Mouse (Mus musculus) 3T3-L1 (cell line): ENCODE results near the gene Pi4k2a.
"Not testable (repeated sequence)": the region's sequence is repeated elsewhere in the genome, so short reads cannot be mapped to it uniquely, and the experiment has no call there.

Experiments used
- DNase-seq: peaks from one replicate; pipeline ENCODE4 v3.0.0-alpha.2; 2015; ENCODE audit warnings: low read depth, low spot score

The Pi4k2a gene

DNA sequence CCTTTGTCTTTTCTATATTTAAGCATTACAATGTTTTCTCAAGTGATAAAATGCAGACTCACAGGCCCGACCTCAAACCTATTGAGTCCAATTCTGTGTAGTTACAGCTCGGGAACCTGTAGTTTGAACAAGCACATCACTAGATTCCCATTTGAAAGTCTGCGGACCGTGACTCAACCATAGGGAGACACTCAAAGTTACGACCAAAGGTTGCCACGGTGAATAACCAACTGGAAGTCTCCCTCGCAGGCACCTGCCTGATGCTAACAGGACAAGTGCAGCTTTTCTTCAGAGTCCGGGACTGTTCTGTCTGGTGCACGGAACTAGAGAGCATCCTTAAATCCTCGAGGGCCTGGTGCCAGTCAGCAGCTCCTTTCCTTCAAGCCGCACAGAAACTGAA, 9.8 kb upstream of the Pi4k2a start:
- no peak for DNase-seq

DNA sequence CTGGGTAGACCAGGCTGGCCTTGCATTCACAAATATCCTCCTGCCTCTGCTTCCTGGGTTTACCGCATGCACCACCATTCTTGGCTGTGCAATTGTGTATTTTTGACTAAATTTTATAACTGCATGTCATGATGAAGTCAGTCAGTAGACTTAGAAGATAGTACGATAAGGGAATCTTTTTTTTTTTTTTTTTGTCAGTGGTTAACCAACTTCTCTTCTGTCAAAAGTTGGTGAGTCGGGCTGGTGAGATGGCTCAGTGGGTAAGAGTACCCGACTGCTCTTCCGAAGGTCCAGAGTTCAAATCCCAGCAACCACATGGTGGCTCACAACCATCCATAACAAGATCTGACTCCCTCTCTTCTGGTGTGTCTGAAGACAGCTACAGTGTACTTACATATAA, 8.7 kb upstream of the Pi4k2a start:
- not testable (repeated sequence) for DNase-seq

DNA sequence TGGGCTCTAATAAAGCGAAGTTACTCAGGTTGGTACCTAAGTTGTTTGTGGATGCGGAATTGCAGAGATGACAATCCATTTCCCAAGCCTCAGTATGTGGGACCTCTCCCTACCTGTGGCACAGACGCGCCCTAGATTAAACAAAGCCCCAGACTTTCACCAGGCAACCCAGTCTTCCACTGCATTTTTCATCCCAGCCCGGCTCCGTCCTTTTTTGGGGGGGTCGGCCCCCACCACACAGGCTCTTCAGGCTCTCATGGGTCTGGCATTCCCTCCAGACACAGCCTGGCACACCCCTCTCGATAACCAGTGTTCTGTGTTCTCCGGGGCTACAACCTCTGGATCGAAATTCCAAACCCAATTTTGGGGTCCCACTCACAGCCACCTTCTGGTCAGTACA, 4.6 kb upstream of the Pi4k2a start:
- no peak for DNase-seq

DNA sequence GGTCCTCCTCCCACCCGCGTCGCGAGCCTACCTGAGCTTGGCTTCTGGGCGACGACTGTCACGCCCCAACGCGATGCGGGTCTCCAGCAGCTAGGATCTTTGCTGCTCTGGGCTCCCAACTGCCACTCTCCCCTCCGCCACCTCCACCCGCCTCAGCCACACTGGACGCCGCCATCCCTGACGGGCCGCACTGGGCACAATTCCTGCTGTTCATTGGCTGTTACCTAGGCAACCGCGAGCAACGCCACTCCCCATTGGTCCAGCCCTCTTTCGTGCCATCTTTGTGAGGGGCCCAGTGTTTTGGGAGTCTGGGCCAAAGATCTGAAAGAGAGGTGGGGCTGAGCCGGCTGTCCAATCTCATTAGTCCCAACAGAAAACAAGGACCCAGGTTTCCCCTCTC, 4.1 kb upstream of the Pi4k2a start, which contains the start of gene Morn4:
Morn4 (minus strand) TSS at position 192 of the 400 bp plus-strand sequence.
- DNase-seq, result peak; percentile 97

DNA sequence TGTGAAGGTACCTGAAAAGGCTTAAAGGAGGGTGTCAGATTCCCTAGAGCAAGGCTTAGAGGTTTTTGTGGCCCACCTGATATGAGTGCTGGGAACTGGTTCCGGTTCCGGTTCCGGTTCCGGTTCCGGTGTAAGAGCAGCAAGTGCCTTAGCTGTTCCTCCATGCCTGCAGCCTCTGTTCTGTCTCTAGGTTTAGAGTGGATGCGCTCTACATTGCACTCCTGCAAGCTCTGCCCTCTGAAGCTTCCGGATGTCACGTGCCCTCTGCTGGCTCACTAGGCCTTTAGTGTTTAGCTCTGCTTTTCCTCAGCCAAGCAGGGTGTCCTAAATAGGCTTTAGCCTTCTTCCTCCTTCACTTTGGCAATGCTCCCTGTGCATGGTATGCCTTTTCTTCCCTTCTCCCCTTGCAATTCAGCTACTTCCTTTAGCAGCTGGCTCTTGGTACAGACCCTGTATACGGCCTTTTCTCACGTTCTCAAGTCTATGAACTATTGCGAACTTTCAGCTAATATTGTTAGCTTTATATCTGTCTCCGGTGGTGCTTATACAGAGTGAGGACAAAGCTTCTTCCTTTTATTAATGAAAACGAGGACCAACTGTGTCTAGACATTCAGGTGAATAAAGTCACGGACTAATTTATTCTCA, 1.0 kb upstream of the Pi4k2a start:
- DNase-seq, result peak; percentile 66

DNA sequence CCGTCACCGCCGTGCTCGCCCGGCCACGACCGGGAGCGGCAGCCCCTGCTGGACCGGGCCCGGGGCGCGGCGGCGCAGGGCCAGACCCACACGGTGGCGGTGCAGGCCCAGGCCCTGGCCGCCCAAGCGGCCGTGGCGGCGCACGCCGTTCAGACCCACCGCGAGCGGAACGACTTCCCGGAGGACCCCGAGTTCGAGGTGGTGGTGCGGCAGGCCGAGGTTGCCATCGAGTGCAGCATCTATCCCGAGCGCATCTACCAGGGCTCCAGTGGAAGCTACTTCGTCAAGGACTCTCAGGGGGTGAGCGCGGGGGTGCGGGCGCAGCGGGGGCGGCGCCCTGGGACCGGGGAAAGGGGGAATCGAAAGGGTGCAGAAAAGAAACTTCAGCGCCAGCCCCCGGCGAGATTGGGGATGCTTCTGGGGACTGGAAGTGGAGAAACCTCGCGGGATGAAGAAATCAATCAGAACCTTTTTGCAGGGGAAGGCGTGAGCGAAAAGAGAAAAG, 419 bp downstream of the Pi4k2a start:
- DNase-seq, result peak; percentile 78

DNA sequence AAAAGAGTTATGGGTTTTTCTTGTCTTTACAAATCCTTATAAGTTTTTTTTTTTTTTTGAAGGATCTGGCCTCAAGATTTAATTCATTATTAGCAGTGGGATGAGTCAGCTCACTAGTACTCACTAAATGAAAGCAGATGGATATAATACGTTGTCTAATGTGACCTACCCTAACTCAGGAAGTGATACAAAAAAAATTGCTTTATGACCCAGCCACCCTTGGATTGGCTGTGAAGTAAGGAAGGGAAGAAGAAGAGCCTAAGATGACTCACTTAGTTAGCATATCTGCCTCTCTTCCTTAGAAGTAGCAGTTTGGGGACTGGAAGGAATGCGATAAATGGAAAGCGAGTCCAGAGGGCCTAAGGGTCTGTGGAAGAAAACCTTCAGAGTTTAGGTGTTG, 9.1 kb downstream of the Pi4k2a start:
- peak; percentile 86 for DNase-seq

DNA sequence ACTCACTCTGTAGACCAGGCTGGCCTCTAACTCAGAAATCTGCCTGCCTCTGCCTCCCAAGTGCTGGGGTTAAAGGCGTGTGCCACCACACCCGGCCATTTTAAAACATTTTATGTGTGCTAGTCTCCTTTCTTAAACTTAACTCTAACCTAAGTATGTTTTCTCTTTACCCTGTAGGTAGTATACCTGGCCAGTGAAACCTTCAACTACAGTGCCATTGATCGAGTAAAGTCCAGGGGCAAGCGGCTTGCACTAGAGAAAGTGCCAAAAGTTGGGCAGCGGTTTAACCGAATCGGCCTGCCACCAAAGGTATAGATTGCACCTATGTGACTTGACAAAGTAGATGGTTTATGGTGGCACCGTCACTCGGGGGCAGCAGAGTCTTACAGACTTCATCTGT, 14.4 kb downstream of the Pi4k2a start:
- no peak for DNase-seq

DNA sequence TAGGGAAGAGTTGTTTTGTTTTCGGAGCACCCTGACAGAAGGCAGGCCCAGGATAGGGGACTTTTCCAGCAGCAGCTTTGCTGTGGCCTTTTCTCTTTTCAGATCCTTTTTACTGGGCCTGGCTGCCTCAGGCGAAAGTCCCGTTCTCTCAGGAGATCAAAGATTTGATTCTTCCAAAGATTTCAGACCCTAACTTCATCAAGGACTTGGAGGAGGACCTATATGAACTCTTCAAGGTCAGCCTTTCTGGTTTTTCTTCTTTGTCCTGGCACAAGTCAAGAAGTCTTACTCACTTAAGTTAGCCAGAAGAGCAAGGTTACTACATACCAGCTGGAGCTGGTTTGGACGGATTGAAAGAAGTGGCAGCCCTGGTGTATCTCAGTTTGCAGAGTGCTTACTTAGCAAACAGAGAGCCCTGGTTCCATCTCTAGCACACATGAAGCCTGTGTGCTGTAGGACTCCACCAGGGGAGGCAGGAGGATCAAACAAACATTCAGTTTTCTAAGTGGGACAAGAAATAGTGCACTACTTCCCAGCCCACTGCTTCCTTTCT, 25.6 kb downstream of the Pi4k2a start:
- no peak for DNase-seq

DNA sequence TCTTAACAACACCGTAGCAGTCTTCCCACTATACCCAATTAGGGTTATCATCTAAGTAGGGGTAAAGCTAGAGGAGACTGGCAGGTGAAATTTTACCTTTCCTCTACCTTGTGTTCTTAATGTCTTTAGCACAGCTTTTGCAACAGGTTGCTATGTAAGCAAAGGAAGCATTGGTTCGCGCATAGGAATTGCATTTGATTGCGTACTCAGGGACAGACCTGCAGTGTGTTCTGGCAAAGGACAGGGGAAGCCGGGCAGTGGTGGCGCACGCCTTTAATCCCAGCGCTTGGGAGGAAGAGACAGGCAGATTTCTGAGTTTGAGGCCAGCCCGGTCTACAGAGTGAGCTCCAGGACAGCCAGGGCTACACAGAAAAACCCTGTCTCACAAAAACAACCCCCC, 27.9 kb downstream of the Pi4k2a start:
- no peak for DNase-seq

DNA sequence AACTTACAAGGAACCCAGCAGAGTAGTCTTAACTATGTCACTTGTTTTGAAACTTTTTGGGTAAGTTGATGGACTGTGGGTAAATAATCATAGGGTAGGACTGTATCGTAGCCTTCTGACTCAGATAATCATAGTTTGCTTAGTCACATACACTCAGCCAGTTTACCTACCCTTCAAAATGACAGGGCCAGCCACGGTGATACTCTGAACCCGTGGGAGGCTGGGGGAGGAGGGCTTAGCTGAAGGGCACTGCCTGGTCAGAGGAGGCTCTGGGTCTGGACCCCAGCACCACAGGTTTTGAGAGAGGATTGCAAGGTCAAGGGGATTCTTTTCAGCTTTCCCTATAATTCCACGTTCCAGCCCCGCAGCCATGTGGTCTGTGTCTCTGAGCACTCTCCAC, 28.3 kb downstream of the Pi4k2a start:
- no peak for DNase-seq

DNA sequence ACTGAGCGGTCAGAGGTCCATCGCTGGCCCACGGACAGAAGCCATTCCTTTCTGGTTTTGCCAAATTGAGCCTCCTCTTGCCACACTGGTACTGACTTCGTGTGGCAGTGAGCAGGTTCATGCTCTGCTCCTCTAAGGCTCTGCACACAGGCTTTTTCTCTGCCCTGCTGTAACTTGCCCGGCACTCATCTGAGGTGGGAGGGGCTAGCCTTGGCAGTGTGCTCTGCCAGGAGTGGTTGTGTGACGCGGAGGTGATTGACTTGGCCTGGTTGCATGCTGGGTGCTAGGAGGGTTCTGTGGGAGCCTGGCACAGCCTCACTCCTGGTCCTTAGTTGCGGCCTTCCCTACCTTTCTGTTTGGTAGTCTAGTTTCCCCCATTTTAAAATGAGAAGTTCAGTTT, 30.2 kb downstream of the Pi4k2a start:
- DNase-seq, result no peak

DNA sequence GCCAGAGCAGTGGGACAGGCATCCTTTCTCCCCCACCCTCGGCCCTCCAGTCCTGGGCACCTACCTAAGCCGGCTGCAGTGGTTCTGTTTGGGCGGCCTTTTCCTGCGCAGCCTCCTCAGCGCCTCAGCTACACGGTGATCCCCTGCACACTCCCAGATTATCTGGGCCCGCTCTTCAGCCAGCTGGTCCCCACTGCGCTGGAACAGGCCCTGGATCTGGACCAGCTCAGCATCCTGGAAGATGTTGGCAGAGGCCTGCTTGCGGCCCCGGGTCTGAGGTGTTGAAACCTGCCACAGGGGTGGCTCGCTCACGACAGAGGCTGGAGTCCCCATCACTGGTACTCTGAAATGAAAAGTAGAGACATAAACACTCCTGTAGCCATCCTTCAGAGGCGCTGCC, 34.4 kb downstream of the Pi4k2a start:
- no peak for DNase-seq

DNA sequence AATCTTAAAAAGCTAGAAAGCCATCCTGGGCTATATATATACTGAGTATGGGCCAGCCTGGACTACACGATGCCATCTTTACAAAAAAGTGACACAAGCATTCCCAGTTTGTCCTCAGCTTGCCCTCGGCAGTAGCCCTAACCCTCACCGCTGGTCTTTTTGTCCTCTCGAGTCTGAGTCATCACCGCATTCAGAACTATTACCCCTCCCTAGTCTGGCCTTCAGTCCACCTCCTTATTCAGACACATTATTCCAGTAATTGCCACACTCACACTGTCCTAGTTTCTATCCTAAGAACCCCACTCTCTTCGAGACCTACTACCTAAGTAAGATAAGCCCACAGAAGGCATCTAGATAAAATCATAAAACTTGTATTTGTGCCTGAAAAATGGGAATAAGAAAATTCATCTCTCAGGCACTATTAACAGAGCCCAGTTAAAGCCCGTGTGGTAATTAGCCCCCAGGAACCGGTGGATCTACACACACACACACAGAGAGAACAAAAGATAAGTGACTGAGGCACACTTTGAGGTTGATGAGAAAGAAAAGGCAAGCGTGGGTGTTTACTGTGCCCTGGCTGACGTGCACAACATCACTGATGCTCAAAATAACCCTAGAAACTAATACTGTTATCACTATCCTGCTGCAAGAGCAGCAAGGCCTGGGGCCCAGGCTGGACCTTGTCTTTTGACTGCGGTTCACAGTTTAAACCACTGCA, 35.4 kb downstream of the Pi4k2a start:
- peak; percentile 66 for DNase-seq

DNA sequence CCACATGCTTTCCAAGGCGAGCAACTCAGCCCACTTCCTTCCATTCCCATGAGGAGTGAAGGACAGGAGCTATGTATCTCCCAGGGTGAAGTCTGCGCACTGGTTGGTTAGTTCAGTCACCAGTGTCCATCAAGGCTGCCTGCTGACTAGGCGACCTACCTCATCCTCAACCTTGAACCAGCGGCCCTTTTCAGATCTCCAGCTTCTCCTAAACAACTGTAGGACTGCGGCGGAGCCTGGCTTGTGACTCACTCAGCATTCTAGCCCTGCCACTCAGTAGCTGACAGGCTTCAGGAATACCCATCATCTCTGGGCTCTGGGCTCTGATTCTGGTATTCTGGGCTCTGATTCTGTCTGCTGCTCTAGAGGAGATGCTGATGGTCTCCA, 35.9 kb downstream of the Pi4k2a start:
- DNase-seq, result no peak

DNA sequence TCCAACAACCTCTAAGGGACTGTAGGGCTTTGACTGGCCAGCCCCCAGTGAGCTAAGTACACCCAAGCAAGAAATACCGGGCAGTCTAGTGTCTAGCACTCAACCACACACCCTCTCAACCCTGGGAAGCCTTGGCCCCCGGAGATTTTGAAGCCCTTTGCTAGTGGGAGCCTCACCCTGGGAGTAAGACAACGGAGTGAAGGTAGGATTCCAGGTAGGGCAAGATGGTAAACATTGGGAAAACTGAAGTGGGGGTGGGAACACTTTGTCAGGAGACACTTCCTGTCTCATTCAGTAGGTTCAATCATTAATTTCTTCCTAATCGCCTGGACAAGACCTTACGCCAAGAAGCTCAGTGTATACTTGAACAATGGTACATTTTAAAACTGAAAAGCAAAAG, 36.8 kb downstream of the Pi4k2a start:
- no peak for DNase-seq

DNA sequence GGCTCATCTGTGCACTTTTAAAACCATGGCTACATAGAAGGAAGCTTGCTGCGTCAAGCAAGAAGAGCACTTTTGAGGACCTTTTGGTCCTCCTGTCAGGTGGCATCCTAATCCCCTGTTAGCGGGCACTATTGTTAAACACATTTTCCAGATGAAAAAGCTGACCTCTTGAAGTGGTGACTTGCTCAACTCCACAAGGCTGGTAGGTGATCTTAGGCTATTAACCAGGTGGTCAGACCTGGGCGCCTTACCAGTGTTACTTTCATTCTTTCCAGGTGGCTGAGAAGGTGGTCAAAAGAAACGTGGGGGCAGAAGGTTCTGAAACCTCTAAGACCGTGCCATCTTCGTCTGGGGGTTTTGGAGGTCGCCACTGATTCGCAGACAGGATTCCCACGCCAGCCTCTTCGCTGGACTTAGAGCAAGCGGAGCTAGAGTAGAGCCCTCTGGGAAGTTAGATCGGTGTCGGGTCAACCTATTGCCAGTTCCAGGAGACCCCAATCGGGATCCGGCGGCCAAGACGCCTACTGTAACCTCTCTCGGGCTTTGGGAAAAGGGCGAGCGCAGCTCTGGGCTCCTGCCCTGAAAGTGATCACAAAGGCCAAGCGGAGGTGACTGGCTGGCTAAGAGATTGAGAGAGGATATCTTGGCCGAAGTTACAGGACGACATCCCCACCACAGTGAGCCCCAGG, 37.9 kb downstream of the Pi4k2a start:
- no peak for DNase-seq

DNA sequence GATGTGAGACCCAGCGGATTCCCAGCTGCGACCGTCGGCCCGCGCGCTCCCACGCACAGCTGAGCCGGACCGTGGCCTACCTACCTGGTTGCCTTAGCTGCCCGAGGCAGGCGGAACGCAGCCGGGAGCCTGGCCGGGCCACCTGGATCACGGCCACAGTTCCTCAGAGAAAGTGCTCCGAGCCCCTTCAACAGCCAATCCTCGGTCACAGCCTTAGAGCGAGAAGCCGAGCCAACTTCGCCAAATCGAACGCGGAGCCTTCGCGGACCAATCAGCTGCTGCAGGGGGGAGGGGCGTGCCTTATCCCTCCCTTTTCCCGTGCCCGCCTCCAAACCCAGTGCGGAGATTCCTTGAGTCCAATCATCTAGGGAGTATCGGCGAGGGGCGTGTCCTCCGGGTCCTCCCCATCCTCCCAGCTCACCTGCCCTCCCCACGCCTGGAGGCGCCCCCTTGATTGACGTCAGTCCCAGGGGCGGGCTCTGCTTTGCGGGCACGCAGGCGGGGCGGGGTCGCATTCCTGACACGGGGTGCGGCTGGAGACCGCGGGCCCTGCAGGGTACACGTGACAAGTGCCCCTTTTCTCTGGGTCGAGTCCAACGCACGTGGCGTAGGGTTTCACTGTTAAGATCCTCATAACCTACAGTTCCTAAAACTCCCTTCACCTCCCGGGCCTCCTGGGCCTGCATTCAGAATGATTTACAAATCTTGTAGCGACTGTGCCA, 38.7 kb downstream of the Pi4k2a start, which contains the start of gene Avpi1:
Avpi1 (minus strand) TSS at position 273 of the 722 bp plus-strand sequence.
- DNase-seq, result peak; percentile 100

DNA sequence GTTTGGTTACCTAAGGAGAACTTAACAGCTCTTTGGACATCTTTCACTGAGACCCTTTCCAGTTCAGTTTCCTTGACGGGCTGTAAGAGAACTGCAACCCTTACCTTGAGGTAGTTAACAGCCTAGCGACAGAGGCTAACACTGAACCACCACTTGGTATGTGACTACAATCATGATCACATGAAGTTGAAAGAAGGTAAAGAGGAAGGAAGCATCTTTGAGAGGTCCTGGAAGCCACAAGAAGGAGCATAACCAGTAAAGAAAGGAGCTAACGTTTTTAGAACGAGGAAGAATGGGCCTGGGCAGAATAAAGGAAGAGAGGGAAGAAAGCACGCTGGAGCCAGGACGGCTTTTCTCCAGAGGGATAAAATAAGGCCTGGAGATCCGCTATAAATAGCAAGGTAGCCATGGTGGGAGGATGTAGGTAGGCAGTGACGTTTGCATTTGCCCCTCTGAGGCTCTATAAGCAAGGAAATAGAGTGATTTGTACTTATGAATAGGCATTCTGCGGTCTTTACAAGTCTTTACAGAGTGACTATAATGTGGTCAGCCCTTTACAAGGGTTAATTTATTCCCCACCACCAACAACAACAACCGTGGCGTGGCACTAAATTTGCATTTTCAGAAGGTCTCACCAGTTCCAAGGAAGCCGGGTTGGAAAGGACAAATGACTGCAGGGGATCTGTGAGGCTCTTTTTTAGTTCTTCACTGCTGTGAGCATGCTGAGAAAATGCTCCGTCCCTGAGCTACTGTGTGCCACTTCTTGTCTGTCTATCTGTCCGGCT, 39.4 kb downstream of the Pi4k2a start:
- no peak for DNase-seq

DNA sequence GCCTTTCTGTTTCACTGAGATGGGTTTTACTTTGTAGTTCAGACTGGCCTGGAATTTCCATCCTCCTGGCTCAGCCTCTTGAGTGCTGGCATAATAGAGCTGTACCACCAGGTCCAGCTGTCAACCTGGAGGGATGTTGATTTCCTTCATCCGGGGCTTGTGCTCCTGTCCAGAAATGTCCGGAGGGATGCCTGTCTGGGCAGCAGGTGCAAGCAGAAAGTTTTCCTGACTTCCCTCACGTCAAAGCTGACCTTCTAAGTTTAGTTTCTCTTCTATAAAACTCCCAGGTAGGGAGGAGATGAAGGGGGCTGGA, 40.0 kb downstream of the Pi4k2a start:
- no peak for DNase-seq

DNA sequence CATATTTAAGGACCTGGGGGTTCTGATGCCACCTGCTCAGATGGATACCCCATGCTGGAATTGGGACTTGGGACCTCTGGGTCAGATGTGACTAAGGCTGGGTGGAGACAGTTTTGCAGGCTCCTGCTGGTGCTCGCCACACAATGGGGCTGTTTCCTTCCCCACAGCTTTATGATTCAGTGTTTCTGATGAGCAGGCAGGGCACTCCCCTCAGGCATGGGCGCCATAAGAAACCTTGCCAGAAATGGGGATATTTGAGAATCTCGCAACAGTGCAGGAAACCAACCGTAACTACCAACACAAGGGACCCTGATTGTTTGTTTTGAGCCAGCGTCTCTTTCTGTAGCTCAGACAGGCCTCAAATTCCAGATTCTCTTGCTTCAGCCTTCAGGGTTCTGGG, 40.8 kb downstream of the Pi4k2a start:
- peak; percentile 86 for DNase-seq
